Mouse (Mus musculus): ENCODE results near the gene Cwf19l1. TPM values are rescaled to one million over a fixed set of nuclear protein-coding genes. Genes with fewer than 3 reads are reported as not detected.
A peak's percentile ranks its signal among the peaks of the same experiment; 100 is the strongest.

Cwf19l1 gene
- polyA plus RNA-seq, 2 experiments, result 25.2 to 29.6 TPM

DNA sequence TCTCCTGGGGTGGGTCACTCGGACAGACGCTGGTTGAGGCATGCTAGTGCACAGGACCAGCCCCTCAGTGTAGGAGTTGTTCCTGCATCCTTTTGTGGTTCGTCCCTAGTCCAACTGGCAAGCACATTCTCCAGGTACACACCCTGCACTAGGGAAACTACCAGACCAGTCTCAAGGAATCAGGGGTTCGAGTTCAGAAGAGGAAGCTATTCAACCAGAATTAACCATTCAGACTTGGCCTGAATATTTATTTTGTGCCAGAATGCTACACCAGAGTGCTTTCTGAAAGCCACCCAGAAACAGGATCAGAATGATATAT is 65.8 kb downstream of the Cwf19l1 start:
- peak overlapping the region; percentile 78 for H3K9ac ChIP-seq (ENCODE audit: low read depth, low read length, severe bottlenecking)
- peaks cover 11% of the 10 kb centered on the region for H3K36me3 ChIP-seq (ENCODE audit: control insufficient read depth, insufficient read depth, low read length)
- no peak for ATAC-seq (ENCODE audit: low FRiP score, low read depth)
- H3K4me1 ChIP-seq (ENCODE audit: control insufficient read depth, insufficient read depth, low read length), result peaks cover 30% of the 10 kb centered on the region
- no peaks in the 10 kb centered on the region for H3K27me3 ChIP-seq (ENCODE audit: control insufficient read depth, insufficient read depth, low read length)
- no peak overlapping the region for H3K27ac ChIP-seq (replicated peaks; ENCODE audit: low read depth, low read length)
- peak overlapping the region; percentile 91 for H3K4me2 ChIP-seq (replicated peaks; ENCODE audit: low read depth, low read length, severe bottlenecking)
- no peak for DNase-seq (ENCODE audit: low spot score)
- TF ChIP-seq POLR2A (IDR thresholded peaks at IDR 0.05; ENCODE audit: borderline replicate concordance, extremely low read depth, insufficient read depth, insufficient read length), result no peak
- WGBS, result 9% methylated on average over 4 of the region's 4 CpGs
- H3K9me3 ChIP-seq (ENCODE audit: control insufficient read depth, low read length), result no peaks in the 10 kb centered on the region
- H3K4me3 ChIP-seq (replicated peaks; ENCODE audit: low read length), result peak overlapping the region; percentile 79

DNA sequence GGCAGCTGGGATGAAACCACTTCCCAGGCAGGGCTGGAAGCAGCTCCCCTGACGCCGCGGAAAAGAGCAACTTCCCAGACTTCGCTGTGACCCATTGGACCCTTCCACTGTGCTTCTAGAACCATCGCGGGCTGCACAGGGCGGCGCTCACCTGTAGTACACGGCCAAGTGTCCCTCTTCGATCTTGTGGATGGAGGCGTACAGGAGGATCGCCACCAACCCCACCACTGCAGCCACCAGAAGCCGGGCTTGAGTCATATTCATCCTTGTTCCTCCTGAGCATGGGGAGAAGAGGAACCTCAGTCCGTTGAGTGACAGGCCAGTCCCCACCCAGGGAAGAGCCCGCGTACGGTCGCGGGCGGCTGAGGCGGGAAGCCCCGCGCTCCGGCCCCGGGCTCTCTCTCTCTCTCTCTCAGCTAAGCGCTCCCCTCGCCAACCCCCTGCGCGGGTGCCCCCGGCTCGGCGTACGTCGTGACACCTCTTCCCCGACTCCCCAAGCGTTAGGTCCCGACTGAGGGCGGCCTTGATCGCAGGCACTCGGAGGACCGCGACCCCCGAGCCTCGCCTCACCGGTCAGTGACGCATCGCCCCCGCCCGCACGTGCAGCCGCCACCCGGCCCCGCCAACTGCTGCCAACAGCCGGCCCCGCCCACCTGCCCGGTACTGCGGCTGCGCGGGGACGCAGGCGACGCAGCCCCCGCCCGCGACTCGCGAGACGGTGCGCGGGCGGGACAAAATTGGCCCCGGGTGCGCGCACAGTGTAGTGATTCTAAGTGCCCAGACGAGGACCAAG is 66.4 kb downstream of the Cwf19l1 start, which contains the start of gene Erlin1:
Erlin1 (minus strand) TSS at position 665 of the 793 bp plus-strand sequence.
- peaks cover 11% of the 10 kb centered on the region for H3K36me3 ChIP-seq (ENCODE audit: control insufficient read depth, insufficient read depth, low read length)
- ATAC-seq (ENCODE audit: low FRiP score, low read depth), result peak; percentile 88
- WGBS, result under 1% methylated on average over 50 of the region's 75 CpGs
- H3K4me3 ChIP-seq (replicated peaks; ENCODE audit: low read length), result peak within 1 kb of the TSS; percentile 79
- TF ChIP-seq POLR2A (IDR thresholded peaks at IDR 0.05; ENCODE audit: borderline replicate concordance, extremely low read depth, insufficient read depth, insufficient read length), result no peak
- H3K4me1 ChIP-seq (ENCODE audit: control insufficient read depth, insufficient read depth, low read length), result peaks cover 30% of the 10 kb centered on the region
- H3K4me2 ChIP-seq (replicated peaks; ENCODE audit: low read depth, low read length, severe bottlenecking), result peak within 1 kb of the TSS; percentile 91
- peak; percentile 89 for DNase-seq (ENCODE audit: low spot score)
- no peaks in the 10 kb centered on the region for H3K27me3 ChIP-seq (ENCODE audit: control insufficient read depth, insufficient read depth, low read length)
- peak within 1 kb of the TSS; percentile 78 for H3K9ac ChIP-seq (ENCODE audit: low read depth, low read length, severe bottlenecking)
- H3K27ac ChIP-seq (replicated peaks; ENCODE audit: low read depth, low read length), result peak within 1 kb of the TSS; percentile 58
- H3K9me3 ChIP-seq (ENCODE audit: control insufficient read depth, low read length), result no peaks in the 10 kb centered on the region

- peak overlapping the region; percentile 91 for H3K4me2 ChIP-seq (replicated peaks; ENCODE audit: low read depth, low read length, severe bottlenecking)
- no peak for DNase-seq (ENCODE audit: low spot score)
- 0 out of 2 replicates have a peak overlapping the region, but pooled peaks have one; percentile 78 for H3K9ac ChIP-seq (ENCODE audit: low read depth, low read length, severe bottlenecking)
- TF ChIP-seq POLR2A (IDR thresholded peaks at IDR 0.05; ENCODE audit: borderline replicate concordance, extremely low read depth, insufficient read depth, insufficient read length), result no peak
- no peak for ATAC-seq (ENCODE audit: low FRiP score, low read depth)
- H3K27ac ChIP-seq (replicated peaks; ENCODE audit: low read depth, low read length), result no peak overlapping the region
- H3K9me3 ChIP-seq (ENCODE audit: control insufficient read depth, low read length), result no peaks in the 10 kb centered on the region
- 81% methylated on average over 4 of the region's 4 CpGs for WGBS
- peaks cover 30% of the 10 kb centered on the region for H3K4me1 ChIP-seq (ENCODE audit: control insufficient read depth, insufficient read depth, low read length)
- H3K27me3 ChIP-seq (ENCODE audit: control insufficient read depth, insufficient read depth, low read length), result no peaks in the 10 kb centered on the region
- peaks cover 11% of the 10 kb centered on the region; the same call in 1 of the 2 replicates for H3K36me3 ChIP-seq (ENCODE audit: control insufficient read depth, insufficient read depth, low read length)
- peak overlapping the region; percentile 79 for H3K4me3 ChIP-seq (replicated peaks; ENCODE audit: low read length)
These were observed 67.4 kb downstream of the Cwf19l1 start for GRCm38 (mm10) chr19:44068232-44068631.

DNA sequence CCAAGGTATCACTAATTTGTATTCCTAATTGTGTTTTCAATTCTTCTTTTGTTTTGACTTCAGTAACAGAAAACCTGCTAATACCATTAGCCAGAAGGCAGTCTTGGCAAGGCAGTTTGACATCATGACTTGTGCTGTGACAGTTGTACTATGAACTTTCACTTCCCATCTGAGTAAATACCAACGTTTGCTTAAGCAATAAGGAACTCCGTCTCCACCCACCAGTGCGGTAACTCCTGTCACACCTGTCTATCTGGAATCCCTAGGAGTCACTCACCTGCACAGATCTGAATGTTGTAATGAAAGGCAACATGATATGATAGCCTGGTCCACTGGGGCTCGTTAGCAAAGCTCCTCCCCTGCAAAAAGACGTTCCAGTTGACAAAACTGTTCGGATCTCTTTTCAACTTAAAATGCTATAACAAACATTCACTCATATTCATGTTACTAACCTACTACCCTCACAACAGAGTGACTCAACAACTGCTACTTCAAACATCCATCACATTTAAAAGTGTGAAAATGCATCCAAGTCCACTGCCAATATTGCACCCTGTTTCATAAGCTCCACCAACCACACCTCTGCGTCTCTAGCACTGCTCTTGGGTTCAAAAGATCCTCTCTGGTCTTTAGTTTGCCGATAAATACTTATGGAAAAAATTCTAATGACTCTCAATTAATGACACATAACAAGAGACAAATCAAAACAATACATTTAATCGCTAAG is 68.2 kb downstream of the Cwf19l1 start:
- no peak for TF ChIP-seq POLR2A (IDR thresholded peaks at IDR 0.05; ENCODE audit: borderline replicate concordance, extremely low read depth, insufficient read depth, insufficient read length)
- H3K4me3 ChIP-seq (replicated peaks; ENCODE audit: low read length), result no peak overlapping the region
- no peaks in the 10 kb centered on the region for H3K27me3 ChIP-seq (ENCODE audit: control insufficient read depth, insufficient read depth, low read length)
- no peak for DNase-seq (ENCODE audit: low spot score)
- WGBS, result 71% methylated on average over 9 of the region's 9 CpGs
- no peaks in the 10 kb centered on the region for H3K9me3 ChIP-seq (ENCODE audit: control insufficient read depth, low read length)
- ATAC-seq (ENCODE audit: low FRiP score, low read depth), result no peak
- peak overlapping the region; percentile 20; the same call in 1 of the 2 replicates for H3K4me2 ChIP-seq (replicated peaks; ENCODE audit: low read depth, low read length, severe bottlenecking)
- H3K27ac ChIP-seq (replicated peaks; ENCODE audit: low read depth, low read length), result no peak overlapping the region
- H3K4me1 ChIP-seq (ENCODE audit: control insufficient read depth, insufficient read depth, low read length), result peaks cover 30% of the 10 kb centered on the region
- no peak overlapping the region for H3K9ac ChIP-seq (ENCODE audit: low read depth, low read length, severe bottlenecking)
- peaks cover 6% of the 10 kb centered on the region for H3K36me3 ChIP-seq (ENCODE audit: control insufficient read depth, insufficient read depth, low read length)

- Histone ChIP-seq H3K27me3 (ENCODE audit: control insufficient read depth, insufficient read depth, low read length) (no peaks in the 10 kb centered on the region), H3K4me3 (replicated peaks; ENCODE audit: low read length) (no peak overlapping the region), H3K4me1 (ENCODE audit: control insufficient read depth, insufficient read depth, low read length) (peaks cover 20% of the 10 kb centered on the region), H3K36me3 (ENCODE audit: control insufficient read depth, insufficient read depth, low read length) (peaks cover 25% of the 10 kb centered on the region), H3K4me2 (replicated peaks; ENCODE audit: low read depth, low read length, severe bottlenecking) (no peak overlapping the region), H3K27ac (replicated peaks; ENCODE audit: low read depth, low read length) (no peak overlapping the region), H3K9me3 (ENCODE audit: control insufficient read depth, low read length) (no peaks in the 10 kb centered on the region), H3K9ac (ENCODE audit: low read depth, low read length, severe bottlenecking) (no peak overlapping the region)
- ATAC-seq (ENCODE audit: low FRiP score, low read depth), result no peak
- 95% methylated on average over 2 of the region's 2 CpGs for WGBS
- no peak for TF ChIP-seq POLR2A (IDR thresholded peaks at IDR 0.05; ENCODE audit: borderline replicate concordance, extremely low read depth, insufficient read depth, insufficient read length)
- no peak for DNase-seq (ENCODE audit: low spot score)
These were observed 70.9 kb downstream of the Cwf19l1 start for GRCm38 (mm10) chr19:44064734-44065133.
